Comparison of ENCODE assay signal across 15 mouse cellular contexts in the genomic region with DNA sequence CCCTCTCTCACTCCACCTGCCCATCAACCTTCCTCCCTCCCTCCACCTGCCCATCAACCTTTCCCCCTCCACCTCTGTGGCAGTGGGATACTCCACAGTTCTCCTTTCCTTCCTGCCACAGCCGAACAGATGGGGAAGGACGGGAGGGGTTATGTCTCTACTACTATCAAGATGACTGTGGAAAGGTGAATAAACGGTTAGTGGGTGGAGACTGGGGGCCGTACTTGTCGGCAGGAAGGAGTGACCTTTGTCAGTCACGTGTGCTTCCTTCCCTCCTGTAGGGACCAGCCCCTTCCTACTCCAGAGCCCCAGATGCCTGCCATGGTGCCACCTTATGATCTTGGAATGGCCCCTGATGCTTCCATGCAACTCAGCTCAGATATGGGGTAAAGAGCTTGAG. TPM values are rescaled to one million over a fixed set of nuclear protein-coding genes. Genes with fewer than 3 reads are reported as not detected.
DNase-seq lines count a peak whose midpoint lies in the region; ATAC-seq and TF ChIP-seq lines count a peak whose summit lies in the region.
"Had no signal": no experiment of that assay in that cellular context is flagged by ENCODE, and none has a peak within 500 bp of the region (broad histone marks: within the 10 kb centered on the region; RNA-seq: fewer than 3 reads in every experiment).

No protein-coding gene starts in this region.

- H3K4me2 ChIP-seq in forebrain, embryonic 11.5 days (ENCODE audit: low read depth, low read length, severe bottlenecking), result no peak overlapping the region
- no peak overlapping the region for H3K4me2 ChIP-seq in lung, postnatal 0 days (replicated peaks; ENCODE audit: low read depth, low read length)
- H3K4me2 ChIP-seq in intestine, embryonic 14.5 days (ENCODE audit: low read length), result peak overlapping the region; percentile 30
- H3K4me2 ChIP-seq in stomach, postnatal 0 days (replicated peaks; ENCODE audit: low read depth), result no peak overlapping the region
- H3K4me2 ChIP-seq: embryonic facial prominence, embryonic 12.5 days; liver, embryonic 13.5 days had no signal

- ATAC-seq in forebrain, embryonic 11.5 days (replicated peaks; ENCODE audit: low FRiP score), result no peak
- ATAC-seq in lung, postnatal 0 days, result no peak
- peak; percentile 45 for ATAC-seq in intestine, embryonic 14.5 days (replicated peaks; ENCODE audit: low FRiP score, low TSS enrichment, low read depth)
- no peak for ATAC-seq in stomach, postnatal 0 days (ENCODE audit: low FRiP score, low TSS enrichment)
- ATAC-seq: forebrain, embryonic 14.5 days had no signal

- peaks cover 11% of the 10 kb centered on the region for H3K36me3 ChIP-seq in forebrain, embryonic 10.5 days (replicated peaks)
- no peaks in the 10 kb centered on the region for H3K36me3 ChIP-seq in forebrain, embryonic 11.5 days (ENCODE audit: control insufficient read depth, insufficient read depth, low read length)
- H3K36me3 ChIP-seq in lung, postnatal 0 days (ENCODE audit: insufficient read depth, low read length), result peaks cover 30% of the 10 kb centered on the region
- peaks cover 53% of the 10 kb centered on the region for H3K36me3 ChIP-seq in intestine, embryonic 14.5 days (ENCODE audit: control insufficient read depth, insufficient read depth, low read length)
- peaks cover 28% of the 10 kb centered on the region for H3K36me3 ChIP-seq in stomach, postnatal 0 days (ENCODE audit: control insufficient read depth, insufficient read depth, low read length)

- H3K4me3 ChIP-seq in forebrain, embryonic 10.5 days, result no peak overlapping the region
- H3K4me3 ChIP-seq in forebrain, embryonic 11.5 days (ENCODE audit: low read depth, low read length), result no peak overlapping the region
- H3K4me3 ChIP-seq in lung, postnatal 0 days (ENCODE audit: low read depth, low read length), result no peak overlapping the region
- 0 out of 2 replicates have a peak overlapping the region, but pooled peaks have one; percentile 11 for H3K4me3 ChIP-seq in intestine, embryonic 14.5 days (ENCODE audit: low read depth, low read length)
- no peak overlapping the region for H3K4me3 ChIP-seq in stomach, postnatal 0 days (ENCODE audit: low read depth, low read length)
- H3K4me3 ChIP-seq: embryonic facial prominence, embryonic 12.5 days; liver, embryonic 13.5 days had no signal

- no peak for TF ChIP-seq CTCF in lung, postnatal 0 days (IDR thresholded peaks at IDR 0.05)
- no peak for TF ChIP-seq CTCF in stomach, postnatal 0 days (IDR thresholded peaks at IDR 0.05; ENCODE audit: low read depth)

- TF ChIP-seq EP300 in lung, postnatal 0 days (IDR thresholded peaks at IDR 0.05), result no peak
- TF ChIP-seq EP300 in stomach, postnatal 0 days (optimal IDR thresholded peaks at IDR 0.05), result no peak

- peaks cover 59% of the 10 kb centered on the region for H3K27me3 ChIP-seq in forebrain, embryonic 10.5 days (ENCODE audit: poor library complexity, severe bottlenecking)
- peaks cover 17% of the 10 kb centered on the region for H3K27me3 ChIP-seq in forebrain, embryonic 11.5 days (ENCODE audit: control insufficient read depth, insufficient read depth, low read length)
- no peaks in the 10 kb centered on the region for H3K27me3 ChIP-seq in lung, postnatal 0 days (replicated peaks; ENCODE audit: insufficient read depth, low read length)
- H3K27me3 ChIP-seq in intestine, embryonic 14.5 days (replicated peaks; ENCODE audit: control insufficient read depth, insufficient read depth, low read length), result no peaks in the 10 kb centered on the region
- H3K27me3 ChIP-seq in stomach, postnatal 0 days (ENCODE audit: control insufficient read depth, insufficient read depth, low read length), result no peaks in the 10 kb centered on the region
- H3K27me3 ChIP-seq: embryonic facial prominence, embryonic 12.5 days had no signal

- WGBS in forebrain, embryonic 10.5 days, result 16% methylated on average over 6 of the region's 6 CpGs
- WGBS in forebrain, embryonic 11.5 days, result 18% methylated on average over 6 of the region's 6 CpGs
- WGBS in lung, postnatal 0 days, result 24% methylated on average over 6 of the region's 6 CpGs
- 17% methylated on average over 6 of the region's 6 CpGs for WGBS in intestine, embryonic 14.5 days
- WGBS in stomach, postnatal 0 days, result 28% methylated on average over 6 of the region's 6 CpGs

- H3K9me3 ChIP-seq in forebrain, embryonic 10.5 days, result no peaks in the 10 kb centered on the region
- no peaks in the 10 kb centered on the region for H3K9me3 ChIP-seq in forebrain, embryonic 11.5 days (ENCODE audit: control insufficient read depth, low read length)
- no peaks in the 10 kb centered on the region for H3K9me3 ChIP-seq in lung, postnatal 0 days (ENCODE audit: low read length)
- H3K9me3 ChIP-seq in intestine, embryonic 14.5 days (ENCODE audit: control insufficient read depth, low read length), result no peaks in the 10 kb centered on the region
- no peaks in the 10 kb centered on the region for H3K9me3 ChIP-seq in stomach, postnatal 0 days (ENCODE audit: control insufficient read depth, low read length)
- H3K9me3 ChIP-seq: embryonic facial prominence, embryonic 12.5 days; liver, embryonic 13.5 days had no signal

- peak overlapping the region; percentile 21; the same call in 1 of the 2 replicates for H3K27ac ChIP-seq in forebrain, embryonic 10.5 days
- H3K27ac ChIP-seq in forebrain, embryonic 11.5 days (ENCODE audit: low read depth, low read length), result no peak overlapping the region
- no peak overlapping the region for H3K27ac ChIP-seq in lung, postnatal 0 days (ENCODE audit: low read length)
- H3K27ac ChIP-seq in intestine, embryonic 14.5 days (ENCODE audit: low read depth), result no peak overlapping the region
- no peak overlapping the region for H3K27ac ChIP-seq in stomach, postnatal 0 days (replicated peaks)
- H3K27ac ChIP-seq: embryonic facial prominence, embryonic 12.5 days; liver, embryonic 13.5 days had no signal

- peaks cover 49% of the 10 kb centered on the region for H3K4me1 ChIP-seq in forebrain, embryonic 10.5 days
- peaks cover 10% of the 10 kb centered on the region for H3K4me1 ChIP-seq in forebrain, embryonic 11.5 days (replicated peaks; ENCODE audit: control insufficient read depth, insufficient read depth, low read length)
- H3K4me1 ChIP-seq in lung, postnatal 0 days (ENCODE audit: insufficient read depth, low read depth, low read length), result peaks cover 17% of the 10 kb centered on the region
- peaks cover 22% of the 10 kb centered on the region for H3K4me1 ChIP-seq in intestine, embryonic 14.5 days (replicated peaks; ENCODE audit: control insufficient read depth, insufficient read depth, low read length)
- H3K4me1 ChIP-seq in stomach, postnatal 0 days (replicated peaks; ENCODE audit: control insufficient read depth, insufficient read depth), result peaks cover 16% of the 10 kb centered on the region

- DNase-seq in forebrain, embryonic 10.5 days (ENCODE audit: extremely low spot score, low spot score), result no peak
- no peak for DNase-seq in forebrain, embryonic 11.5 days (ENCODE audit: low spot score)
- DNase-seq in lung, postnatal 0 days (ENCODE audit: low spot score), result peak; percentile 57
- DNase-seq in lung, adult 18-20 months, result no peak
- DNase-seq in intestine, embryonic 14.5 days (ENCODE audit: low spot score), result no peak
- DNase-seq in stomach, postnatal 0 days (ENCODE audit: low spot score), result peak; percentile 56
- DNase-seq in gastrocnemius, postnatal 10 days, result no peak
- DNase-seq in left cerebral cortex, adult 9 months (ENCODE audit: low spot score in 2 of 2), result no peak
- DNase-seq: cerebellum, adult 8-10 months; layer of hippocampus, postnatal 36 days; liver, embryonic 13.5 days had no signal

- no peak overlapping the region; the same call in 1 of the 2 replicates for H3K9ac ChIP-seq in forebrain, embryonic 11.5 days (ENCODE audit: low read length)
- H3K9ac ChIP-seq in lung, postnatal 0 days (replicated peaks; ENCODE audit: low read depth), result no peak overlapping the region
- H3K9ac ChIP-seq in intestine, embryonic 14.5 days (ENCODE audit: low read length), result no peak overlapping the region
- no peak overlapping the region for H3K9ac ChIP-seq in stomach, postnatal 0 days (ENCODE audit: low read length)
- H3K9ac ChIP-seq: embryonic facial prominence, embryonic 12.5 days; liver, embryonic 13.5 days had no signal

RNA-seq across cellular contexts. Expression of a gene that starts 8.6 kb away (rescaled TPM):
- 9.9 and 10.0 TPM in 2 replicates for polyA plus RNA-seq in forebrain, embryonic 10.5 days (2016; fragmentation: Nextera tagmentation; extraction: Ambion mirVana)
- 12.0 and 12.2 TPM in 2 replicates for polyA plus RNA-seq in forebrain, embryonic 11.5 days (2014; fragmentation: Nextera tagmentation; extraction: Ambion mirVana)
- 5.0 and 6.3 TPM in 2 replicates for polyA plus RNA-seq in lung, postnatal 0 days (2015; fragmentation: Nextera tagmentation; extraction: Ambion mirVana)
- 8.8 and 8.9 TPM in 2 replicates for polyA plus RNA-seq in intestine, embryonic 14.5 days (2014; fragmentation: Nextera tagmentation; extraction: Ambion mirVana)
- polyA plus RNA-seq in stomach, postnatal 0 days (2015; fragmentation: Nextera tagmentation; extraction: Ambion mirVana), result 4.1 and 4.5 TPM in 2 replicates
- 1 to 10 TPM; 2.8 to 5.3 TPM for total RNA-seq in gastrocnemius, postnatal 10 days (2021)

RNA-seq across cellular contexts. Expression of a gene that starts 10.3 kb away (rescaled TPM):
- polyA plus RNA-seq in forebrain, embryonic 10.5 days (2016; fragmentation: Nextera tagmentation; extraction: Ambion mirVana), result 5.6 and 6.2 TPM in 2 replicates
- 4.9 and 5.5 TPM in 2 replicates for polyA plus RNA-seq in forebrain, embryonic 11.5 days (2014; fragmentation: Nextera tagmentation; extraction: Ambion mirVana)
- polyA plus RNA-seq in lung, postnatal 0 days (2015; fragmentation: Nextera tagmentation; extraction: Ambion mirVana), result 7.7 and 8.4 TPM in 2 replicates
- 7.4 and 7.5 TPM in 2 replicates for polyA plus RNA-seq in intestine, embryonic 14.5 days (2014; fragmentation: Nextera tagmentation; extraction: Ambion mirVana)
- polyA plus RNA-seq in stomach, postnatal 0 days (2015; fragmentation: Nextera tagmentation; extraction: Ambion mirVana), result 6.8 and 8.9 TPM in 2 replicates
- 10 to 100 TPM in 1 of 2 experiments, 1 to 10 TPM in 1; 7.0 to 13.2 TPM for total RNA-seq in gastrocnemius, postnatal 10 days (2021)

RNA-seq across cellular contexts. Expression of a gene that starts 15.3 kb away (rescaled TPM):
- polyA plus RNA-seq in forebrain, embryonic 10.5 days (2016; fragmentation: Nextera tagmentation; extraction: Ambion mirVana), result 7.3 and 7.7 TPM in 2 replicates
- polyA plus RNA-seq in forebrain, embryonic 11.5 days (2014; fragmentation: Nextera tagmentation; extraction: Ambion mirVana), result 6.8 and 7.8 TPM in 2 replicates
- polyA plus RNA-seq in lung, postnatal 0 days (2015; fragmentation: Nextera tagmentation; extraction: Ambion mirVana), result 39.1 and 41.9 TPM in 2 replicates
- polyA plus RNA-seq in intestine, embryonic 14.5 days (2014; fragmentation: Nextera tagmentation; extraction: Ambion mirVana), result 28.5 and 29.4 TPM in 2 replicates
- polyA plus RNA-seq in stomach, postnatal 0 days (2015; fragmentation: Nextera tagmentation; extraction: Ambion mirVana), result 31.4 and 34.6 TPM in 2 replicates
- total RNA-seq in gastrocnemius, postnatal 10 days (2021), result 10 to 100 TPM; 15.8 to 24.4 TPM

RNA-seq across cellular contexts. Expression of a gene that starts 37.1 kb away (rescaled TPM):
- 66.5 and 67.4 TPM in 2 replicates for polyA plus RNA-seq in forebrain, embryonic 10.5 days (2016; fragmentation: Nextera tagmentation; extraction: Ambion mirVana)
- polyA plus RNA-seq in forebrain, embryonic 11.5 days (2014; fragmentation: Nextera tagmentation; extraction: Ambion mirVana), result 71.2 and 75.0 TPM in 2 replicates
- 71.0 and 75.4 TPM in 2 replicates for polyA plus RNA-seq in lung, postnatal 0 days (2015; fragmentation: Nextera tagmentation; extraction: Ambion mirVana)
- polyA plus RNA-seq in intestine, embryonic 14.5 days (2014; fragmentation: Nextera tagmentation; extraction: Ambion mirVana), result 92.1 and 96.6 TPM in 2 replicates
- polyA plus RNA-seq in stomach, postnatal 0 days (2015; fragmentation: Nextera tagmentation; extraction: Ambion mirVana), result 32.7 and 37.4 TPM in 2 replicates
- total RNA-seq in gastrocnemius, postnatal 10 days (2021), result 100 to 1,000 TPM; 105 to 132 TPM

RNA-seq across cellular contexts. Expression of a gene that starts 46.9 kb away (rescaled TPM):
- polyA plus RNA-seq in forebrain, embryonic 10.5 days (2016; fragmentation: Nextera tagmentation; extraction: Ambion mirVana), result 0.40 and 0.44 TPM in 2 replicates
- 0.40 and 0.51 TPM in 2 replicates for polyA plus RNA-seq in forebrain, embryonic 11.5 days (2014; fragmentation: Nextera tagmentation; extraction: Ambion mirVana)
- polyA plus RNA-seq in lung, postnatal 0 days (2015; fragmentation: Nextera tagmentation; extraction: Ambion mirVana), result 0.08 TPM in 2 replicates
- polyA plus RNA-seq in intestine, embryonic 14.5 days (2014; fragmentation: Nextera tagmentation; extraction: Ambion mirVana), result 11.5 and 15.3 TPM in 2 replicates
- 39.3 and 42.1 TPM in 2 replicates for polyA plus RNA-seq in stomach, postnatal 0 days (2015; fragmentation: Nextera tagmentation; extraction: Ambion mirVana)
- total RNA-seq in gastrocnemius, postnatal 10 days (2021), result under 1 TPM; 0.21 to 0.54 TPM
- total RNA-seq: gastrocnemius, adult 8-10 months; monocyte, adult 5-6 weeks had no signal

Comparison
In these comparisons a context has a peak if more than half of its experiments do, and no peak if none do; other contexts are left out.
1. DNase-seq: peak in lung, postnatal 0 days (single experiment) and stomach, postnatal 0 days (single experiment); none in forebrain, embryonic 10.5 days (single experiment), forebrain, embryonic 11.5 days (single experiment), lung, adult 18-20 months (0 of 2), intestine, embryonic 14.5 days (single experiment), gastrocnemius, postnatal 10 days (single experiment) and left cerebral cortex, adult 9 months (0 of 2).